Mouse (Mus musculus): Measurements from ENCODE around the gene Ncbp2.

GRCm38 (mm10) chr16:31996371-31996770 lies 48.1 kb downstream of the Ncbp2 start:
- TF ChIP-seq CTCF (IDR thresholded peaks at IDR 0.05; ENCODE audit: low read depth, low read length) (no peak), POLR2A (IDR thresholded peaks at IDR 0.05; ENCODE audit: extremely low read depth, insufficient read depth, low read length) (no peak)

Measured in liver, adult 2 months (tissue).